Mouse (Mus musculus): ENCODE measurements around the gene Palld.

The Palld gene

DNA sequence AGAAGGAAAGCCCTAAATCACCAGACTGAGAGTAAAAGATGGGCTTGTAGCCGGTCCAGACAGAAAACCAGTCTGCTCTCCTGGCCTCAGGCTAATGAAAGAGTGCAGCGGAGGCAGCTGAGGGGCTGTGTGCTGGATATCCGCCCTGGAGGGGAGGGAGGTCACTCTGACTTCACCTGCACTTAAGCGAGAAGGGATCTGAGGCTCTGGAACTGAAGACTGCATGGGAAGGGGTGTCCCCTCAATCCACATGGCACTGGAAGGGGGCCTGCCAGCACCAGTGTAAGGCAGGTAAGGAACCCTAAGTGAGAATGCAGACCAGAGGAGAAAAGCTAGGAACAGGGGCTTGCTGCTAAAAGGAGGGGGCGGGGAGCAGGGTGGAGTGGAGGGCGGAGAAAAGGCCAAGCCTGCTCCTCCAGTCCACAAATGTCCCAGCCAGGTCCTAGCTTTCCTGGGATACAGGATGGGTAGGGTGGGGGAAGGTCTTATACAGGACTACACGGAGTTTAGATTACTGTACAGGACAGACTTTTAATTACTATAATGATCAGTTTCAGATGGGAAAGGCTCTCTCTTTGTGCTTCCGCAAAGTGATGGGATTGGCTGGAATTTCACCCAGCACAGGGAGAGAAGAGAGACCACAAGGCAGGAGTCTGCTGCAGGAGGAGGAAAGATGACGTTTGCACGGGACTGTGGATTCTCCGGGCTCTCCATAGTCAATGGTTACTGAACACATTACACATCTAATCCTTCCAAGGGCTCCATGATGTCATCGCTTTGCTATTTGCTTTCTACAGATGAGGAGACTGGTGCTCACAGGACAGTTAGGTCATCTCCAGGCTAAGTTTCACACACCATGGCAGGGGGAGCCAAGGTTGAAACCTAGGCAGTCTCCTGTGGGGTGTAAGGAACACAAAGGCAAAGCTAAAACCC, 278.7 kb downstream of the Palld start:
- DNase-seq = no peak

GRCm38 (mm10) chr8:61621300-61621699, 281.2 kb downstream of the Palld start:
- DNase-seq = no peak

DNA sequence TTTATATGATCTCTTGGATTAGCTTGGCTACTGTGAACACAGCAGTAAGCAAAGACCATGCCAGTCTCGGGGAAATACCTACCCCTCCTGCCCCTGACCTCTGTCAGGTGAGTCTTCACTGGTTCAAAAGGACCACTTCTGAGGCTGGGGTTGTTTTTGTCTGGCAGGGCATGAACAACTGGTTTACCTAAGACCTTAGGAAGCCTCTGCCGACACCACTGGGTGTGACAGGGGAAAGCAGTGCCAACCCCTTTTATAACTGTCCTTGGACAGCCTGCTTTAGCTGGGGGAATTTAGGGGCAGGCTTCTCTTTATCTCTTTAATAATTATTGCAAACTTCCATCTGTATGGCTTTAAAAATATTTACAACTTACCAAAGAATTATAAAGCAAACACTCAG, 284.8 kb downstream of the Palld start:
- DNase-seq = no peak

GRCm38 (mm10) chr8:61617049-61617448, 285.4 kb downstream of the Palld start:
- DNase-seq = no peak

- no peak for DNase-seq
These were observed 286.5 kb downstream of the Palld start for GRCm38 (mm10) chr8:61615711-61616697.

GRCm38 (mm10) chr8:61611741-61612140, 290.7 kb downstream of the Palld start:
- no peak for DNase-seq

GRCm38 (mm10) chr8:61611077-61611476, 291.4 kb downstream of the Palld start:
- DNase-seq = no peak

DNA sequence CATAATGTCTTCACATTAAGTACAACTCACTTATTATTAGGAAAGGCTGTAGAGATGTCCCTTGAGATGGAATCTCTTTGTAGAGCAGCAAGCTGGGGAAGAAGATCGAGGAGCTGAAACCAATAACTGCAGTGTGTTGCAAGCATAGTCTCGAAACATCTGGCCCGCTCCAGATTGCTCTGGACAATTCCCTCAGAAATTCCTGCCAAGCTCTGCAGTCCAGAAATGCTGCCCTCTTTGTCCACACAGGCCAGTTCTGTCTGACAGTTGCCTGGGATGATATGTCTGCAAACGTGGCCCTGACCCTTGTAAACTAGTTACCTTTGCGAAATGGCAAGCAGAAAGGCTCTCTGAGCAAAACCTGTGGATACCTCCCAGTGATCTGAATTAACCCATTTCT, 291.9 kb downstream of the Palld start:
- no peak for DNase-seq

DNA sequence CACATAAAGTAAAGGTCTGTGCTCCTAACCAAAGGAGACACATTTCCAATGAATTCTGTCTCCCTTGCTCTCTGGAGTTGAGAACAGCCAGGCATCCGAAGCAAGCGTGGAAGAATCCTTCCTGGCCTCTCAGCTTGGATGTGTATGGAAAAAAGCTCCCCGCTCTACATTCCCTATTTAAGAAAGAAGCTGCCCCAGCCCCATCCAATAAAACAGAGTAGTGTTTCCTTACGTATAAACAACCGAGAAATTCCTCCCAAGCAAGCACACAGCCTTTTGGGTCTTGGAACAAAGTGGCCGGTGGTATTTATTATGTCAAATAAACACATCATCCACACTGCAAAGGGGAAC, 295.1 kb downstream of the Palld start:
- DNase-seq = no peak

- no peak for DNase-seq
These were observed 295.6 kb downstream of the Palld start for GRCm38 (mm10) chr8:61606795-61607462.

DNA sequence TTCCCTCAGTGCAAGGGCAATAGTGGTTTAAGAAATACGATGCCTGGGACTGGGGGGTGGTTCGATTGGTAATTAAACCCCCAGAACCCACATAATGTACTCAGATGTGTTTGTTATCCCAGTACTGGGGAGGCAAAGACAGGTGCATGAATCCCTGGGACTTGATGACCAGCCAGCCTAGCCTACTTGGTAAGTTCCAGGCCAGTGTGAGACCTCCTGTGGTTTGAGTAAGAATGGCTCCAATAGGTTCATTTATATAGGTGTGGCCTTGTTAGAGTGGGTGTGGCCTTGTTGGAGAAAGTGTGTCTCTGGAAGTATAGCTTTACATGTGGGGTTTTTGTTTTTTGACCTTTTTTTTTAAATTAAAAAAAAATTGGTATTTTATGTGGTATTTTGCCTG, 297.6 kb downstream of the Palld start:
- DNase-seq = no peak

- no peak for DNase-seq
These were observed 305.6 kb downstream of the Palld start for GRCm38 (mm10) chr8:61596889-61597288.

GRCm38 (mm10) chr8:61591446-61591845, 311.0 kb downstream of the Palld start:
- DNase-seq = no peak

- DNase-seq = peak; percentile 52 to 58
These were observed 311.7 kb downstream of the Palld start for GRCm38 (mm10) chr8:61590551-61591431.

DNA sequence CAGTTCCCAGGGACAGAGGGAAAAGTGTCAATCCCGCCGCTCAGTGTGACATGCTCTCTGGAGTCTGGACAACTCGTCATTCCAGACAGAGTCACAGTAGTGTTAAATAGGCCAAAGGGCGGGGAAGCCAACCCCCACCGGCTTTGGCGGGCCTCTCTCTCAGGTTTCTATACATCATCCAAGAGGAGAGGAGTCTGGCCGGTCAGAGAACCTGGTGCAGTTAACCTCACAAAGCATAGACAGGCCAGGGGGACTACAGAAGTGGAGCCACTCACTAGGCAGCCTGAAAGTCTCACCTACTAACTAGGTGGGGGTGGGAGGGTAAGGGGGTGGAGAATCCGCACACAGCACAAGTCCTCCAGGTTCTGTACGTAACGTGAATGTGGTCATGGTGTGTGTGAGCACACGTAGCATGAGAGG, 312.5 kb downstream of the Palld start:
- peak; percentile 4 to 5 for DNase-seq

DNA sequence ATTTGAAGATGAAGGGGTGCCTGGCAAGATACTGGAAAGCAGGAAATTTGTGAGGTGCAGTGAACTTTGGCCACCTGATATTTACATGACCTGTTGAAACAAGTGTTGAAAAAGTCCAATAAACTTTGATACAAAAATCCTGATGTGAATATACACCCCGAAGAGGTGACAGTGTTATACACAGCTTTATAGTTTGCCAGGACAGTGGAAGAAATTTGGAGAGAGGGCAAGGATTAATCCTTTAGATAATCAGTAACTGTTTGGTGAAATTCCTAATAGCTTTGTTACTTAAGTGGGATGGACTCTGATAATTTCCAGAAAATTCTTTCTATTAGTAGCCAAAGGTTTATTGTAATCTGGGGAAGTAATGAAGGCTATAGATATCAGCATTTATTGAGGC, 314.2 kb downstream of the Palld start:
- DNase-seq = no peak

DNA sequence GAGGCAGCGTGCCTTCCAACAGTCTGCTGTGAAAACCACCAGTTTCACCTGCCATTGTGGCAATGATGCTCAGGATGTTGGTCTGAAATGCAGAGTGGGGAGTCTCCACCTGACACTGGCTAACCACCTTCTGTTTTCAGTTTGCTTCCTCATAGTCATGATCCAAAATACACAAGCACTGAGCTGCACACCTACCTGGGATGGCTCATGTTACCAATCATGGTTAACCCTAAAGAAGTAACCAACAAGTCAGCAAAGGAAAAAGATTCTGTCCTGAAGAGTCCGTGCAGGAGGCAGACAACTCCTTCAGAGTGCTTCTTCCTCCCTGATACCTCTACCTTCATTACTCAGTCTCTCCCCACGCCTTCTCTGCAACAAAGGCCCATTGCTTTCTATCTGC, 314.8 kb downstream of the Palld start:
- DNase-seq = no peak

DNA sequence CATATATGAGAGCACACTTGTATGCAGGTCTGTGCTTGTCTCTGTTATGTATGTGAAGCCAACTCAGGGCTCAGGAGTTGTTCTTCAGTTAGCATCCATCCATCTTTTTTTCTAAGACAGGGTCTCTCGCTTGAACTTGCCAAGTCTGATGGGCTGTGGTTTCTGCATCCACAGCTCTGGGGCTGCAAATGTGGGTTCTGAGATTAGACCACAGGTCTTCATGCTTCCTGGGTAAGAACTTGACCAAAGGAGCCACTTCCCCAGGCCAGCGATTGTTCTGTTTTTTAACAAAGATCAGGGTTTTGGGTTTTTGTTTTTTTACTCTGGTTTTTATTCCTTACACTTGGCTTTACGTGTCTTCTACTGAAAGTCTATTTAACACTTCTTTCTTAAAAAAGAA, 316.0 kb downstream of the Palld start:
- no peak for DNase-seq

- no peak for DNase-seq
These were observed 316.7 kb downstream of the Palld start for GRCm38 (mm10) chr8:61585746-61586145.

GRCm38 (mm10) chr8:61584714-61585383, 317.6 kb downstream of the Palld start:
- DNase-seq = no peak

- DNase-seq = no peak
These were observed 319.9 kb downstream of the Palld start for GRCm38 (mm10) chr8:61582547-61582946.

All from cerebellum, postnatal 36 days (tissue).